Mouse (Mus musculus) gonadal fat pad, adult 2 months (tissue): Measurements from ENCODE around the gene Shld1. TPM values are rescaled to one million over a fixed set of nuclear protein-coding genes. Genes with fewer than 3 reads are reported as not detected.

ENCODE experiments used
- DNase-seq: peaks from one replicate; pipeline ENCODE4 v3.0.0-alpha.2; 2012; ENCODE audit warnings: low read depth
- polyA plus RNA-seq: library from polyadenylated mRNA; depleted of rRNA; stranded (reverse); fragments of >200 nt; gene quantifications from 2 replicates; pipeline ENCODE4 v1.2.3, GENCODE M21; 2012; rRNA removed

The Shld1 gene
- 10.2 and 13.7 TPM in 2 replicates for polyA plus RNA-seq

- peak; percentile 65 for DNase-seq
Observed at GRCm38 (mm10) chr2:132686756-132687737, at the start of gene Shld1. Gene Shld1 (plus strand): TSS chr2:132686931.

GRCm38 (mm10) chr2:132638306-132638705 lies 48.4 kb upstream of the Shld1 start:
- no peak for DNase-seq

GRCm38 (mm10) chr2:132639337-132639736 lies 47.4 kb upstream of the Shld1 start:
- DNase-seq: no peak

- DNase-seq: no peak
Observed at GRCm38 (mm10) chr2:132641196-132641595, 45.5 kb upstream of the Shld1 start.

- DNase-seq: no peak
Observed at GRCm38 (mm10) chr2:132643161-132643560, 43.6 kb upstream of the Shld1 start.

GRCm38 (mm10) chr2:132646856-132647745 lies 39.6 kb upstream of the Shld1 start:
- DNase-seq: no peak

- DNase-seq: no peak
Observed at GRCm38 (mm10) chr2:132649352-132649870, 37.3 kb upstream of the Shld1 start.

- DNase-seq: peak; percentile 37
Observed at GRCm38 (mm10) chr2:132650546-132650945, 36.2 kb upstream of the Shld1 start.

- no peak for DNase-seq
Observed at GRCm38 (mm10) chr2:132652476-132652875, 34.3 kb upstream of the Shld1 start.

- DNase-seq: peak; percentile 28
Observed at GRCm38 (mm10) chr2:132654834-132655495, 31.8 kb upstream of the Shld1 start.

- no peak for DNase-seq
Observed at GRCm38 (mm10) chr2:132657186-132657585, 29.5 kb upstream of the Shld1 start.

- no peak for DNase-seq
Observed at GRCm38 (mm10) chr2:132658412-132659120, 28.2 kb upstream of the Shld1 start.

GRCm38 (mm10) chr2:132669091-132669490 lies 17.6 kb upstream of the Shld1 start:
- no peak for DNase-seq

- DNase-seq: no peak
Observed at GRCm38 (mm10) chr2:132670290-132670689, 16.4 kb upstream of the Shld1 start.

- no peak for DNase-seq
Observed at GRCm38 (mm10) chr2:132672121-132672520, 14.6 kb upstream of the Shld1 start.

- no peak for DNase-seq
Observed at GRCm38 (mm10) chr2:132676111-132676510, 10.6 kb upstream of the Shld1 start.

GRCm38 (mm10) chr2:132685001-132685400 lies 1.7 kb upstream of the Shld1 start:
- DNase-seq: no peak

GRCm38 (mm10) chr2:132688611-132689021 lies 1.9 kb downstream of the Shld1 start:
- DNase-seq: no peak

- no peak for DNase-seq
Observed at GRCm38 (mm10) chr2:132689188-132689568, 2.4 kb downstream of the Shld1 start.

- DNase-seq: no peak
Observed at GRCm38 (mm10) chr2:132689569-132690231, 3.0 kb downstream of the Shld1 start.
